35 mouse cellular contexts compared by ENCODE assay signal in the genomic region with DNA sequence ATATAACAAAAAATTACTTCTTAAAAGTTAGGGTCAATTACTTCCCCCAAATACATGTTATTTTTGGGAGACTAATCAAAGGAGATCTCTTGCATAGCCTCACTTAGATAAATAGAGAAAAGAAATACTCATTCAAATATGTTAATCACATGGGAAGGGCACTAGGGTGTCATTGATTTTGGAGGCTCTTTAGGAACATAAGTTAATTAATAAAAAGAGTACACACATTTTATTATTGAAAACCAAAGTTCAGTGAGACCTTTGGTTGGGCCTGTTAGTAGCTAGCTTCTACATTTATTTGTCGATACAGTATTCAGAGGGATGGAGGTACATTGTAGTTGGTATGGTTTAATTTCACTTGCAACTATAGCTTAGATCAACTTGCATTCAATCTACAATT. TPM values are rescaled to one million over a fixed set of nuclear protein-coding genes. Genes with fewer than 3 reads are reported as not detected.
"Had no signal": no experiment of that assay in that cellular context is flagged by ENCODE, and none has a peak within 500 bp of the region (broad histone marks: within the 10 kb centered on the region; RNA-seq: fewer than 3 reads in every experiment).

No protein-coding gene starts in this region.

- H3K27me3 ChIP-seq: heart, embryonic 12.5 days; heart, embryonic 13.5 days; heart, embryonic 15.5 days; hindbrain, embryonic 12.5 days; hindbrain, embryonic 13.5 days; hindbrain, embryonic 15.5 days; intestine, embryonic 15.5 days; kidney, embryonic 15.5 days had no signal

- H3K4me2 ChIP-seq: heart, embryonic 11.5 days; heart, embryonic 12.5 days; heart, embryonic 13.5 days; heart, embryonic 15.5 days; hindbrain, embryonic 12.5 days; hindbrain, embryonic 13.5 days; hindbrain, embryonic 14.5 days; hindbrain, embryonic 15.5 days; intestine, embryonic 15.5 days; kidney, embryonic 15.5 days had no signal

- H3K9me3 ChIP-seq: heart, embryonic 10.5 days; heart, embryonic 12.5 days; heart, embryonic 13.5 days; heart, embryonic 15.5 days; hindbrain, embryonic 10.5 days; hindbrain, embryonic 12.5 days; hindbrain, embryonic 13.5 days; hindbrain, embryonic 15.5 days; intestine, embryonic 15.5 days; kidney, embryonic 15.5 days had no signal

- ATAC-seq: hindbrain, embryonic 16.5 days; hindbrain, postnatal 0 days; inflammation-experienced regulatory T-cells, adult 6 months; intestine, embryonic 15.5 days; intestine, embryonic 16.5 days; intestine, postnatal 0 days had no signal

- H3K27ac ChIP-seq: heart, embryonic 10.5 days; heart, embryonic 13.5 days; heart, embryonic 15.5 days; hindbrain, embryonic 10.5 days; hindbrain, embryonic 12.5 days; hindbrain, embryonic 13.5 days; hindbrain, embryonic 14.5 days; hindbrain, embryonic 15.5 days; hindbrain, postnatal 0 days; intestine, embryonic 15.5 days; kidney, embryonic 15.5 days; kidney, postnatal 0 days; layer of hippocampus, adult 2 months had no signal

- H3K4me3 ChIP-seq: heart, embryonic 10.5 days; heart, embryonic 12.5 days; heart, embryonic 13.5 days; heart, embryonic 15.5 days; hindbrain, embryonic 10.5 days; hindbrain, embryonic 12.5 days; hindbrain, embryonic 13.5 days; hindbrain, embryonic 15.5 days; intestine, embryonic 15.5 days; kidney, embryonic 15.5 days; layer of hippocampus, adult 2 months had no signal

- H3K4me1 ChIP-seq: heart, embryonic 10.5 days; heart, embryonic 12.5 days; heart, embryonic 13.5 days; heart, embryonic 15.5 days; hindbrain, embryonic 10.5 days; hindbrain, embryonic 12.5 days; hindbrain, embryonic 13.5 days; hindbrain, embryonic 15.5 days; intestine, embryonic 15.5 days; kidney, embryonic 15.5 days had no signal

- DNase-seq: heart, postnatal 10 days; heart, postnatal 14 days; heart, postnatal 36 days; heart, postnatal 4 days; kidney, adult 11 months; kidney, adult 18-20 months; kidney, adult 2 months; kidney, adult 8-10 months; kidney, adult 9 months; kidney, postnatal 10 days; kidney, postnatal 14 days; kidney, postnatal 25 days; kidney, postnatal 36 days; kidney, postnatal 4 days; layer of hippocampus, adult 9-11 months; layer of hippocampus, postnatal 36 days had no signal

- H3K9ac ChIP-seq: heart, embryonic 12.5 days; heart, embryonic 13.5 days; heart, embryonic 15.5 days; hindbrain, embryonic 12.5 days; hindbrain, embryonic 13.5 days; hindbrain, embryonic 14.5 days; hindbrain, embryonic 15.5 days; intestine, embryonic 15.5 days; kidney, embryonic 15.5 days had no signal

- H3K36me3 ChIP-seq: heart, embryonic 10.5 days; heart, embryonic 12.5 days; heart, embryonic 13.5 days; heart, embryonic 15.5 days; hindbrain, embryonic 10.5 days; hindbrain, embryonic 12.5 days; hindbrain, embryonic 13.5 days; hindbrain, embryonic 15.5 days; intestine, embryonic 15.5 days; kidney, embryonic 15.5 days had no signal

RNA-seq across cellular contexts. Expression of a gene that starts 52.4 kb away (rescaled TPM):
- polyA plus RNA-seq: inflammation-experienced regulatory T-cells, adult 6 months had no signal
